Mouse (Mus musculus): ENCODE data around the gene Ppm1h. TPM values are rescaled to one million over a fixed set of nuclear protein-coding genes. Genes with fewer than 3 reads are reported as not detected.
"Not testable (repeated sequence)": the region's sequence is repeated elsewhere in the genome, so short reads cannot be mapped to it uniquely, and the experiment has no call there.

Gene Ppm1h
- polyA plus RNA-seq, 1 experiment from 2014 or later, result 4.9 TPM

DNA sequence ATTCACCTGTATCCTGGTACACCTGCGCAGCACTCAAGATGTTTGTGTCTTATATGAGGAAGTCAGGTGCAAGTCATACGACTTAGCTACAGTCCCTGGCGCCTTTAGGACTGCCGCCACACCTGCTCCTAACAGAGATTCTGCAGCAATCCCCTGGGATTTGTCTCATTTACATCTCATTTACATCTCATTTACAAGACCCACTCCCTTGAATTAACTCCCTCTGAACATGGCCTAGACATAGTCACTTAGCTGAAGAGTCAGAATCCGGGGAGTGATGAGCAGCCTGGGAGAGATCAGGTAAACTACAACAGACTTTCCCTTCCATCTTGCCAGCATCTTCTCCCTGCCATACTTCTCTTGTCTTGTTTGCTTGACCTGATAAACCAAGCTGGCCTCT lies 287.1 kb downstream of the Ppm1h start:
- not testable (repeated sequence) for ATAC-seq (ENCODE audit: insufficient number of reproducible peaks, insufficient read depth, low FRiP score, low read depth); H3K27ac ChIP-seq (replicated peaks in 1 of 2; ENCODE audit: control insufficient read depth in 1 of 2, insufficient read depth in 1 of 2, low read depth in 2 of 2, low read length in 2 of 2); H3K9ac ChIP-seq (ENCODE audit: low read length)

DNA sequence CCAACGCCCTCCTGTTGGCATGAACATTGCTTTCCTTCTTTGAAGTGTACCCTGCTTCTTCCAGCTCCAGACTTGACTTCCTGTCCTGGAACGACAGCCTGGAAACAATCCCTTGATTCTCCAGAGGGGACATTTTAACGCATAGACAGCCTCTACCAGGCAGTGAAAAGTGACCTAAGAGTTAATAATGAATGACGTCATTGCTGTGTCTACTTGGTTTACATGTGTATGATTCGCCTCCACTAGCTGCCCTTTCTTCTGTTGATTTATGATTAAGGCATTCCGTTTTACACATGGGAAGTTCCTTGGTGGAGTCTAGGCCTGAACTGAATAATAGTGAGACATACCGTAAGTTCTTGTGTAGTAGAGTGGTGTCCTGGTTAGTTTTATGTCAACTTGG lies 287.9 kb downstream of the Ppm1h start:
- H3K36me3 ChIP-seq (ENCODE audit: control insufficient read depth, insufficient read depth, low read length), result no peaks in the 10 kb centered on the region
- no peak overlapping the region for H3K9ac ChIP-seq (ENCODE audit: low read length)
- WGBS, result 58% methylated on average over 7 of the region's 7 CpGs
- H3K9me3 ChIP-seq (ENCODE audit: control insufficient read depth, low read length), result 0 out of 2 replicates have a peak, but pooled peaks cover 3% of the 10 kb centered on the region
- no peak for ATAC-seq (ENCODE audit: insufficient number of reproducible peaks, insufficient read depth, low FRiP score, low read depth)
- H3K27ac ChIP-seq (replicated peaks in 1 of 2; ENCODE audit: control insufficient read depth in 1 of 2, insufficient read depth in 1 of 2, low read depth in 2 of 2, low read length in 2 of 2), result no peak overlapping the region
- H3K4me1 ChIP-seq (ENCODE audit: control insufficient read depth in 2 of 2, insufficient read depth in 2 of 2, low read length in 2 of 2), result peaks cover under 1 to 12% of the 10 kb centered on the region in 2 experiments; a peak in 2 of 4 replicates
- no peak overlapping the region for H3K4me3 ChIP-seq (ENCODE audit: control insufficient read depth in 1 of 2, insufficient read depth in 1 of 2, low read depth in 1 of 2, low read length in 2 of 2)
- H3K27me3 ChIP-seq (ENCODE audit: control insufficient read depth, insufficient read depth, low read length), result no peaks in the 10 kb centered on the region
- H3K4me2 ChIP-seq (ENCODE audit: low read length), result no peak overlapping the region

More for the DNA sequence above, 287.1 kb downstream of the Ppm1h start:
- not testable (repeated sequence) for H3K9me3 ChIP-seq (ENCODE audit: control insufficient read depth, low read length); H3K27me3 ChIP-seq (ENCODE audit: control insufficient read depth, insufficient read depth, low read length); H3K4me2 ChIP-seq (ENCODE audit: low read length); H3K36me3 ChIP-seq (ENCODE audit: control insufficient read depth, insufficient read depth, low read length); H3K4me3 ChIP-seq (ENCODE audit: control insufficient read depth in 1 of 2, insufficient read depth in 1 of 2, low read depth in 1 of 2, low read length in 2 of 2)
- H3K4me1 ChIP-seq (ENCODE audit: control insufficient read depth in 2 of 2, insufficient read depth in 2 of 2, low read length in 2 of 2), result peaks cover 6 to 18% of the 10 kb centered on the region in 2 experiments; a peak in 3 of 4 replicates
- WGBS, result 87% methylated on average over 4 of the region's 5 CpGs

DNA sequence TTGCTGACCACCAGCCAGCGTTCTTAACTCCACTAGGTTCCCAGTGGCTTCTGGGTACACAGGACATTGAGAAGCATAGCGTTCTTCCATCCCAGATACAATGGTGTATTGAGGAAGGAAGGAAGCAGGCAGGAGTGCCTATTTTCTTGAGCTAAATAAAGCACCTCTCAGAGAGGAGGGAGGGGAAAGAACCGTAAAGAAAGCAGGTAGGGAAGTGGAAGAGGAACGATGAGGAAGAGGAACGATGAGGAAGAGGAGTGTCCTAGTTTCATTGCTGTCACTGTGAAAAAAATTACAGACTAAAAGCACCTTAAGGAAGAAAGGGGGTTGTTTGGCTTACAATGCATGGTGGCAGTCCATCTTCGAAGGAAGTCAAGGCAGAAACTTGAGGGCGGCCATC lies 291.6 kb downstream of the Ppm1h start:
- H3K9ac ChIP-seq (ENCODE audit: low read length), result no peak overlapping the region
- no peak overlapping the region for H3K27ac ChIP-seq (replicated peaks in 1 of 2; ENCODE audit: control insufficient read depth in 1 of 2, insufficient read depth in 1 of 2, low read depth in 2 of 2, low read length in 2 of 2)
- no peaks in the 10 kb centered on the region for H3K36me3 ChIP-seq (ENCODE audit: control insufficient read depth, insufficient read depth, low read length)
- no peaks in the 10 kb centered on the region for H3K4me1 ChIP-seq (ENCODE audit: control insufficient read depth in 2 of 2, insufficient read depth in 2 of 2, low read length in 2 of 2)
- no peak overlapping the region for H3K4me3 ChIP-seq (ENCODE audit: control insufficient read depth in 1 of 2, insufficient read depth in 1 of 2, low read depth in 1 of 2, low read length in 2 of 2)
- H3K4me2 ChIP-seq (ENCODE audit: low read length), result no peak overlapping the region
- H3K9me3 ChIP-seq (ENCODE audit: control insufficient read depth, low read length), result 0 out of 2 replicates have a peak, but pooled peaks cover 3% of the 10 kb centered on the region
- no peaks in the 10 kb centered on the region for H3K27me3 ChIP-seq (ENCODE audit: control insufficient read depth, insufficient read depth, low read length)
- 77% methylated on average over 7 of the region's 7 CpGs for WGBS
- ATAC-seq (ENCODE audit: insufficient number of reproducible peaks, insufficient read depth, low FRiP score, low read depth), result no peak

DNA sequence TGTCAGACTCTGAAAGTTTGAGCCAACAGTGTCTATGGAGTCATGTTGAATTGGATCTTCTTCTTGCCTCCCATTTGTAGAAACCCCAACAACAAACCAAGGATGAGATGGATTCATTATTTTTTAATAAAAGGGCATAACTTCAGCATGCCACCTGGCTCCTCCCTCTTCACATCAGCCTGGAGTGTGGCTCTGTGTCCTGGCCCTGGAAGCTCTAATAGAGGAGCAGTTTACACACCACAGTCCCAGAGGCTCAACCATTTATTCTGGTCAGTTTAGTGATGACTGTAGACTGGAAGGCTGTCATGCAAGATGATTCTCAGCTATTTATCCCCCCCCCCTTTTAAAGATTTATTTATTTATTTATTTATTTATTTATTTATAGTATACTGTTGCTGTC lies 294.7 kb downstream of the Ppm1h start:
- Histone ChIP-seq H3K27ac (replicated peaks in 1 of 2; ENCODE audit: control insufficient read depth in 1 of 2, insufficient read depth in 1 of 2, low read depth in 2 of 2, low read length in 2 of 2) (no peak overlapping the region), H3K9me3 (ENCODE audit: control insufficient read depth, low read length) (no peaks in the 10 kb centered on the region), H3K27me3 (ENCODE audit: control insufficient read depth, insufficient read depth, low read length) (no peaks in the 10 kb centered on the region), H3K36me3 (ENCODE audit: control insufficient read depth, insufficient read depth, low read length) (0 out of 2 replicates have a peak, but pooled peaks cover 4% of the 10 kb centered on the region), H3K9ac (ENCODE audit: low read length) (no peak overlapping the region), H3K4me3 (ENCODE audit: control insufficient read depth in 1 of 2, insufficient read depth in 1 of 2, low read depth in 1 of 2, low read length in 2 of 2) (no peak overlapping the region), H3K4me1 (ENCODE audit: control insufficient read depth in 2 of 2, insufficient read depth in 2 of 2, low read length in 2 of 2) (no peaks in the 10 kb centered on the region), H3K4me2 (ENCODE audit: low read length) (no peak overlapping the region)
- no peak for ATAC-seq (ENCODE audit: insufficient number of reproducible peaks, insufficient read depth, low FRiP score, low read depth)

DNA sequence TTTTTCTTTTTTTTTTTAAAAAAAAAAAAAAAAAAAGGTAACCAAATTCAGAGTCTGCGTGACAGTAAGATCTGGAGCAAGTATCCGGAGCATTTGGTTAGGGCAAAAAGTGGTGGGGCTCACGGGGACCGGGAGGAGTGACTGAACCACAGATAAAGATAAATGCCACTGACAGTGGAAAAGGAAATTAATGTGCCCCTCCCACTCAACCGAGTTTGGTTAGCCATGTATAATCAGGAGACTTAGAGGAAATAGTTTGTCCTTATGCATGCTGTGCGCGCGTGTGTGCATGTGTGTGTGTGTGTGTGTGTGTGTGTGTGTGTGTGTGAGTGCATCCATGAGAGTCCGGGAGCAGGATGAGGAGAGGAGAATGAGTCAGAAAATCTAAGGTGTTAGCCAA lies 297.5 kb downstream of the Ppm1h start:
- H3K4me3 ChIP-seq (ENCODE audit: control insufficient read depth in 1 of 2, insufficient read depth in 1 of 2, low read depth in 1 of 2, low read length in 2 of 2), result no peak overlapping the region

DNA sequence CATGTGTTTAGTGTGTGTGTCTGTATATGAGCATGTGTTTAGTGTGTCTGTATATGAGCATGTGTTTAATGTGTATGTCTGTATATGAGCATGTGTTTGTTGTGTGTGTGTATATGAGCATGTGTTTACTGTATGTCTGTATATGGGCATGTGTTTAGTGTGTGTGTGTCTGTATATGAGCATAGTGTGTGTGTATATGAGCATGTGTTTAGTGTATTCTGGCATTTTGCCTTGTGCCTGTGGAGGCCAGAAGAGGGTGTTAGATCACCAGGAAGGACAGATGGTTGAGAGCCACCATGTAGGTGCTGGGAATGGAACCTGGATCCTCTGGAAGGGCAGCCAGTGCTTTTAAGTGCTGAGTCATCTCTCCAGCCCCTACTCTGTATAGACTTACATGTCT lies 300.8 kb downstream of the Ppm1h start:
- no peak overlapping the region for H3K4me2 ChIP-seq (ENCODE audit: low read length)
- H3K4me3 ChIP-seq (ENCODE audit: control insufficient read depth in 1 of 2, insufficient read depth in 1 of 2, low read depth in 1 of 2, low read length in 2 of 2), result no peak overlapping the region
- H3K27me3 ChIP-seq (ENCODE audit: control insufficient read depth, insufficient read depth, low read length), result no peaks in the 10 kb centered on the region
- H3K36me3 ChIP-seq (ENCODE audit: control insufficient read depth, insufficient read depth, low read length), result peaks cover 31% of the 10 kb centered on the region
- no peak for ATAC-seq (ENCODE audit: insufficient number of reproducible peaks, insufficient read depth, low FRiP score, low read depth)
- no peak overlapping the region for H3K9ac ChIP-seq (ENCODE audit: low read length)
- H3K27ac ChIP-seq (replicated peaks in 1 of 2; ENCODE audit: control insufficient read depth in 1 of 2, insufficient read depth in 1 of 2, low read depth in 2 of 2, low read length in 2 of 2), result no peak overlapping the region
- peaks cover 0 to 16% of the 10 kb centered on the region in 2 experiments; a peak in 3 of 4 replicates for H3K4me1 ChIP-seq (ENCODE audit: control insufficient read depth in 2 of 2, insufficient read depth in 2 of 2, low read length in 2 of 2)
- H3K9me3 ChIP-seq (ENCODE audit: control insufficient read depth, low read length), result no peaks in the 10 kb centered on the region

More for the DNA sequence above, 297.5 kb downstream of the Ppm1h start:
- no peaks in the 10 kb centered on the region for H3K9me3 ChIP-seq (ENCODE audit: control insufficient read depth, low read length)
- ATAC-seq (ENCODE audit: insufficient number of reproducible peaks, insufficient read depth, low FRiP score, low read depth), result no peak
- H3K36me3 ChIP-seq (ENCODE audit: control insufficient read depth, insufficient read depth, low read length), result peaks cover 21% of the 10 kb centered on the region
- H3K27ac ChIP-seq (replicated peaks in 1 of 2; ENCODE audit: control insufficient read depth in 1 of 2, insufficient read depth in 1 of 2, low read depth in 2 of 2, low read length in 2 of 2), result no peak overlapping the region
- H3K4me2 ChIP-seq (ENCODE audit: low read length), result no peak overlapping the region
- H3K27me3 ChIP-seq (ENCODE audit: control insufficient read depth, insufficient read depth, low read length), result no peaks in the 10 kb centered on the region
- H3K4me1 ChIP-seq (ENCODE audit: control insufficient read depth in 2 of 2, insufficient read depth in 2 of 2, low read length in 2 of 2), result no peaks in the 10 kb centered on the region
- 69% methylated on average over 9 of the region's 9 CpGs for WGBS
- H3K9ac ChIP-seq (ENCODE audit: low read length), result no peak overlapping the region

DNA sequence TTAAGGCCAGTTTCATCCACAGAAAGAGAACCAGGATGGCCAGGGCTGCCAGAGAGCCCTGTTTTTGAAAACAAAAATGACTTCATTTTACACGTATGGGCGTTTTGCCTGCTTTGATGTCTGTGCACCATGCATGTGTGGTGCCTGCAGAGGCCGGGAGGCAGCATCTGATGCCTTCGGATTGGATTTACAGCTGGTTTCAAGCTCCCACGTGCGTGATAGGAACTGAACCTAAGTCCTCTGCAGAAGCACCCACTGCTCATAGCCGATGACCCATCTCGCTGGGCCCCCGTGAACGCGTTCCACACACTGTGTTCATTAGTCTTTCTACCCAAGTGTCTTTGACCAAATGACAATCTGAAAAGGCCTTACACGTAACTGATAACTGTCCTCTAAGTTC lies 301.6 kb downstream of the Ppm1h start:
- no peak overlapping the region for H3K27ac ChIP-seq (replicated peaks in 1 of 2; ENCODE audit: control insufficient read depth in 1 of 2, insufficient read depth in 1 of 2, low read depth in 2 of 2, low read length in 2 of 2)
- H3K27me3 ChIP-seq (ENCODE audit: control insufficient read depth, insufficient read depth, low read length), result no peaks in the 10 kb centered on the region
- no peak overlapping the region for H3K4me3 ChIP-seq (ENCODE audit: control insufficient read depth in 1 of 2, insufficient read depth in 1 of 2, low read depth in 1 of 2, low read length in 2 of 2)
- WGBS, result 95% methylated on average over 12 of the region's 12 CpGs
- H3K4me1 ChIP-seq (ENCODE audit: control insufficient read depth in 2 of 2, insufficient read depth in 2 of 2, low read length in 2 of 2), result peaks cover 0 to 16% of the 10 kb centered on the region in 2 experiments; a peak in 3 of 4 replicates
- no peak overlapping the region for H3K4me2 ChIP-seq (ENCODE audit: low read length)
- H3K36me3 ChIP-seq (ENCODE audit: control insufficient read depth, insufficient read depth, low read length), result peaks cover 31% of the 10 kb centered on the region
- no peaks in the 10 kb centered on the region for H3K9me3 ChIP-seq (ENCODE audit: control insufficient read depth, low read length)
- no peak for ATAC-seq (ENCODE audit: insufficient number of reproducible peaks, insufficient read depth, low FRiP score, low read depth)
- no peak overlapping the region for H3K9ac ChIP-seq (ENCODE audit: low read length)

DNA sequence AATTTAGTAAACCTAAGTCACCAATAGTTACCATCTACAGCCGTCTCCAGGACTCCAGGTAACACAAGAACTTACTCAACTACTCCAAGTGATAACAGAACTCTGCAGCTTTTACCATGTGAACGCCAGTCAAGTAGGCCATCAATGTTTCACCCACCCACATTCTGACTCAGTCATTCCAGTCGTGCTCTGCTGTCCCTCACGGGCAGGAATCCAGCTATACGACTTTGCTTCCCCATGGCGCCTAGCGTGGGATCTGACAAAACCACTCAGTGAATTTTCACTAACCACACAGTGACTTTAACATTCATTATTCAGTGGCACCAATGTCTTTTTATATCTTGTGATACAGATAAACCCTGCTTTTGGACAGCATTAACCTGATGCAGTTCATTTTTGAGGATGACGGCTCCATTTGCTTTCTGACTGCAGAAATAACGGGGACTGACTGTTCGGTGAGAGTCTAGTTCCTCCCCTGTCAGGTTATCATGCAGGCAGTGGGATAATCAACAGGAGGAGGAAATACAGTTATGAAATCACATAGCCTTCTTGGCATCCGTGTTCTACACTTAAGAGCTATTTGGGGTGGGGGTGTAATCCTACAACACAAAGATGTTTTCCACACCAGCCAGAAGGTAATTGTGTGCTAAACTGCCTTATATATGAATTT lies 304.5 kb downstream of the Ppm1h start:
- Histone ChIP-seq H3K27ac (replicated peaks in 1 of 2; ENCODE audit: control insufficient read depth in 1 of 2, insufficient read depth in 1 of 2, low read depth in 2 of 2, low read length in 2 of 2) (peak overlapping the region; percentile 72 to 98), H3K4me2 (ENCODE audit: low read length) (peak overlapping the region; percentile 88), H3K9ac (ENCODE audit: low read length) (peak overlapping the region; percentile 98), H3K36me3 (ENCODE audit: control insufficient read depth, insufficient read depth, low read length) (peaks cover 27% of the 10 kb centered on the region), H3K27me3 (ENCODE audit: control insufficient read depth, insufficient read depth, low read length) (no peaks in the 10 kb centered on the region), H3K4me3 (ENCODE audit: control insufficient read depth in 1 of 2, insufficient read depth in 1 of 2, low read depth in 1 of 2, low read length in 2 of 2) (peak overlapping the region; percentile 10 to 82; a peak in 3 of 4 replicates), H3K4me1 (ENCODE audit: control insufficient read depth in 2 of 2, insufficient read depth in 2 of 2, low read length in 2 of 2) (peaks cover 2 to 29% of the 10 kb centered on the region in 2 experiments), H3K9me3 (ENCODE audit: control insufficient read depth, low read length) (no peaks in the 10 kb centered on the region)
- no peak for ATAC-seq (ENCODE audit: insufficient number of reproducible peaks, insufficient read depth, low FRiP score, low read depth)
- 21% methylated on average over 11 of the region's 11 CpGs for WGBS

Measured in heart, embryonic 14.5 days (tissue).